Mouse (Mus musculus): Measurements from ENCODE around the gene Slc15a1.

DNA sequence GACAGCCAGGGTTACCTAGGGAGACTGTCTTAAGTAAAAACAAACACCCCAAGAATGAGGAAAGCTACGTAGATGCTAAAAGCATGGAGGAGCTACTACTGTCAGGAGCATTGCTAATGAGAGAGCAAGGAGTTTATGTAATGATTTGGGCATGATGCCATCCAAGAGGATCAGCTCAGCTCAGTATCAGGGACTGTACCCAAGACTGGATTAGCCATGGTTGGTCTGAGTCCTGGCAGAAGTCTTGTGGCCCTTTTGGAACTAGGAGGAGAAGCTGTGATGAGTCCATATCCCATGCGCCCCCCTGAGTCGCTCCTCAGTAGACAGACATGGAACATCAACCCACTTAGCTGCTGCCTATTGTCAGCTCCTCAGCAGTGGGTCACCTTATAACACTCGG, 9.3 kb downstream of the Slc15a1 start:
- TF ChIP-seq CTCF (IDR thresholded peaks at IDR 0.05; ENCODE audit: extremely low read depth, insufficient read length, insufficient replicate concordance, low read depth, low read length), result no peak
- TF ChIP-seq POLR2A (IDR thresholded peaks at IDR 0.05; ENCODE audit: low read depth, low read length), result no peak

All from small intestine, adult 2 months (tissue).